Mouse (Mus musculus): ENCODE results near the gene Smtnl1. TPM values are rescaled to one million over a fixed set of nuclear protein-coding genes. Genes with fewer than 3 reads are reported as not detected.

The Smtnl1 gene
- polyA plus RNA-seq, 1 experiment = 0.08 TPM

- peaks cover 2% of the 10 kb centered on the region for H3K9me3 ChIP-seq (ENCODE audit: control insufficient read depth, low read length)
- H3K4me1 ChIP-seq (ENCODE audit: control insufficient read depth) = peaks cover 58% of the 10 kb centered on the region
- peaks cover 57% of the 10 kb centered on the region for H3K36me3 ChIP-seq (ENCODE audit: control insufficient read depth)
- H3K4me3 ChIP-seq (replicated peaks) = peak overlapping the region; percentile 74
- peaks cover 19% of the 10 kb centered on the region for H3K27me3 ChIP-seq (ENCODE audit: control insufficient read depth)
- no peak for TF ChIP-seq GATA1 (IDR thresholded peaks at IDR 0.05; ENCODE audit: low read length)
- TF ChIP-seq TAL1 (IDR thresholded peaks at IDR 0.05; ENCODE audit: low read length) = no peak
Observed at GRCm38 (mm10) chr2:84840016-84840747, 17.7 kb upstream of the Smtnl1 start.

GRCm38 (mm10) chr2:84838993-84839980 lies 16.8 kb upstream of the Smtnl1 start:
- peaks cover 48% of the 10 kb centered on the region for H3K36me3 ChIP-seq (ENCODE audit: control insufficient read depth)
- peak overlapping the region; percentile 74 for H3K4me3 ChIP-seq (replicated peaks)
- TF ChIP-seq TAL1 (IDR thresholded peaks at IDR 0.05; ENCODE audit: low read length) (no peak), GATA1 (IDR thresholded peaks at IDR 0.05; ENCODE audit: low read length) (peak; percentile 93)
- peaks cover 51% of the 10 kb centered on the region for H3K4me1 ChIP-seq (ENCODE audit: control insufficient read depth)
- peaks cover 2% of the 10 kb centered on the region for H3K9me3 ChIP-seq (ENCODE audit: control insufficient read depth, low read length)
- peaks cover 21% of the 10 kb centered on the region for H3K27me3 ChIP-seq (ENCODE audit: control insufficient read depth)

- Histone ChIP-seq H3K4me1 (ENCODE audit: control insufficient read depth) (peaks cover 46% of the 10 kb centered on the region), H3K36me3 (ENCODE audit: control insufficient read depth) (peaks cover 42% of the 10 kb centered on the region), H3K27me3 (ENCODE audit: control insufficient read depth) (peaks cover 21% of the 10 kb centered on the region), H3K9me3 (ENCODE audit: control insufficient read depth, low read length) (peaks cover 2% of the 10 kb centered on the region), H3K4me3 (replicated peaks) (peak within 1 kb of the TSS; percentile 74)
- TF ChIP-seq GATA1 (IDR thresholded peaks at IDR 0.05; ENCODE audit: low read length) (no peak), TAL1 (IDR thresholded peaks at IDR 0.05; ENCODE audit: low read length) (no peak)
Observed at GRCm38 (mm10) chr2:84838593-84838949, 16.1 kb upstream of the Smtnl1 start, which contains the start of gene Slc43a1. Gene Slc43a1, plus strand, starts transcription at chr2:84838850.

- peaks cover 37% of the 10 kb centered on the region for H3K36me3 ChIP-seq (ENCODE audit: control insufficient read depth)
- TF ChIP-seq GATA1 (IDR thresholded peaks at IDR 0.05; ENCODE audit: low read length) (no peak), TAL1 (IDR thresholded peaks at IDR 0.05; ENCODE audit: low read length) (no peak)
- peak overlapping the region; percentile 74 for H3K4me3 ChIP-seq (replicated peaks)
- peaks cover 2% of the 10 kb centered on the region for H3K9me3 ChIP-seq (ENCODE audit: control insufficient read depth, low read length)
- H3K4me1 ChIP-seq (ENCODE audit: control insufficient read depth) = peaks cover 46% of the 10 kb centered on the region
- peaks cover 21% of the 10 kb centered on the region for H3K27me3 ChIP-seq (ENCODE audit: control insufficient read depth)
Observed at GRCm38 (mm10) chr2:84837817-84838592, 15.6 kb upstream of the Smtnl1 start.

- Histone ChIP-seq H3K36me3 (ENCODE audit: control insufficient read depth) (peaks cover 29% of the 10 kb centered on the region), H3K9me3 (ENCODE audit: control insufficient read depth, low read length) (peaks cover 2% of the 10 kb centered on the region), H3K27me3 (ENCODE audit: control insufficient read depth) (peaks cover 21% of the 10 kb centered on the region), H3K4me3 (replicated peaks) (no peak overlapping the region), H3K4me1 (ENCODE audit: control insufficient read depth) (peaks cover 48% of the 10 kb centered on the region)
- TF ChIP-seq TAL1 (IDR thresholded peaks at IDR 0.05; ENCODE audit: low read length) (no peak), GATA1 (IDR thresholded peaks at IDR 0.05; ENCODE audit: low read length) (no peak)
Observed at GRCm38 (mm10) chr2:84837107-84837506, 14.7 kb upstream of the Smtnl1 start.

GRCm38 (mm10) chr2:84831666-84832391 lies 9.4 kb upstream of the Smtnl1 start:
- no peak for TF ChIP-seq TAL1 (IDR thresholded peaks at IDR 0.05; ENCODE audit: low read length)
- no peak for TF ChIP-seq GATA1 (IDR thresholded peaks at IDR 0.05; ENCODE audit: low read length)
- Histone ChIP-seq H3K4me3 (replicated peaks) (no peak overlapping the region), H3K9me3 (ENCODE audit: control insufficient read depth, low read length) (peaks cover 6% of the 10 kb centered on the region), H3K27me3 (ENCODE audit: control insufficient read depth) (peaks cover 10% of the 10 kb centered on the region), H3K36me3 (ENCODE audit: control insufficient read depth) (peaks cover 42% of the 10 kb centered on the region), H3K4me1 (ENCODE audit: control insufficient read depth) (peaks cover 64% of the 10 kb centered on the region)

- TF ChIP-seq GATA1 (IDR thresholded peaks at IDR 0.05; ENCODE audit: low read length) = peak; percentile 46
- no peak for TF ChIP-seq TAL1 (IDR thresholded peaks at IDR 0.05; ENCODE audit: low read length)
- Histone ChIP-seq H3K9me3 (ENCODE audit: control insufficient read depth, low read length) (peaks cover 4% of the 10 kb centered on the region), H3K4me1 (ENCODE audit: control insufficient read depth) (peaks cover 78% of the 10 kb centered on the region), H3K27me3 (ENCODE audit: control insufficient read depth) (peaks cover 30% of the 10 kb centered on the region), H3K36me3 (ENCODE audit: control insufficient read depth) (peaks cover 40% of the 10 kb centered on the region), H3K4me3 (replicated peaks) (peak overlapping the region; percentile 88)
Observed at GRCm38 (mm10) chr2:84827283-84827920, 5.0 kb upstream of the Smtnl1 start.
